In genomic region chr19:45028746-45029145, GRCm38 (mm10) we compare ENCODE assay signal across 13 mouse cellular contexts. TPM values are rescaled to one million over a fixed set of nuclear protein-coding genes. Genes with fewer than 3 reads are reported as not detected.
DNase-seq lines count a peak whose midpoint lies in the region; ATAC-seq and TF ChIP-seq lines count a peak whose summit lies in the region.
"Had no signal": no experiment of that assay in that cellular context is flagged by ENCODE, and none has a peak within 500 bp of the region (broad histone marks: within the 10 kb centered on the region; RNA-seq: fewer than 3 reads in every experiment).

No protein-coding gene starts in this region.

- ATAC-seq in forebrain, postnatal 0 days = no peak
- ATAC-seq: forebrain, embryonic 15.5 days had no signal

- no peak for DNase-seq in forebrain, embryonic 10.5 days (ENCODE audit: extremely low spot score, low spot score)
- no peak for DNase-seq in forebrain, postnatal 0 days
- no peak for DNase-seq in left cerebral cortex, adult 2 months (ENCODE audit: extremely low spot score in 1 of 2, low spot score in 2 of 2)
- DNase-seq in left cerebral cortex, postnatal 4 days = no peak
- no peak for DNase-seq in limb, embryonic 10.5 days (ENCODE audit: low spot score)
- no peak for DNase-seq in spleen, postnatal 10 days (ENCODE audit: low spot score in 2 of 2)
- DNase-seq: gastrocnemius, postnatal 14 days; lung, postnatal 10 days had no signal

- 64% methylated on average over 19 of the region's 19 CpGs for WGBS in forebrain, embryonic 10.5 days
- WGBS in forebrain, postnatal 0 days = 63% methylated on average over 19 of the region's 19 CpGs
- WGBS in limb, embryonic 10.5 days = 57% methylated on average over 19 of the region's 19 CpGs

- peaks cover 4% of the 10 kb centered on the region; the same call in 1 of the 2 replicates for H3K27me3 ChIP-seq in forebrain, embryonic 10.5 days (ENCODE audit: poor library complexity, severe bottlenecking)
- H3K27me3 ChIP-seq in forebrain, postnatal 0 days (ENCODE audit: insufficient read depth, low read length) = no peaks in the 10 kb centered on the region
- no peaks in the 10 kb centered on the region for H3K27me3 ChIP-seq in limb, embryonic 10.5 days (ENCODE audit: low read depth, poor library complexity, severe bottlenecking)
- H3K27me3 ChIP-seq: forebrain, embryonic 15.5 days; hindbrain, embryonic 15.5 days had no signal

- intact Hi-C loops in left cerebral cortex, adult 2 months (cut with DNase I) = no loop called here
- intact Hi-C loops in left cerebral cortex, postnatal 4 days (cut with DNase I) = no loop called here

- H3K4me2 ChIP-seq in forebrain, postnatal 0 days (ENCODE audit: low read depth) = no peak overlapping the region
- H3K4me2 ChIP-seq: forebrain, embryonic 15.5 days; hindbrain, embryonic 15.5 days; liver, embryonic 11.5 days had no signal

- no peak for TF ChIP-seq CTCF in forebrain, postnatal 0 days (IDR thresholded peaks at IDR 0.05; ENCODE audit: low read depth)
- no peak for TF ChIP-seq CTCF in left cerebral cortex, adult 2 months (IDR thresholded peaks at IDR 0.05)

- H3K9me3 ChIP-seq in forebrain, embryonic 10.5 days = no peaks in the 10 kb centered on the region
- no peaks in the 10 kb centered on the region for H3K9me3 ChIP-seq in forebrain, postnatal 0 days (ENCODE audit: low read length)
- no peaks in the 10 kb centered on the region for H3K9me3 ChIP-seq in limb, embryonic 10.5 days (replicated peaks)
- H3K9me3 ChIP-seq: forebrain, embryonic 15.5 days; heart, embryonic 10.5 days; hindbrain, embryonic 15.5 days had no signal

- H3K4me3 ChIP-seq in forebrain, embryonic 10.5 days = no peak overlapping the region
- H3K4me3 ChIP-seq in forebrain, postnatal 0 days (ENCODE audit: low read depth, low read length) = no peak overlapping the region
- H3K4me3 ChIP-seq in left cerebral cortex, adult 2 months = no peak overlapping the region
- H3K4me3 ChIP-seq in brown adipose tissue, adult 24 weeks (ENCODE audit: insufficient read depth, low read depth, low read length) = no peak overlapping the region
- no peak overlapping the region for H3K4me3 ChIP-seq in limb, embryonic 10.5 days
- H3K4me3 ChIP-seq: forebrain, embryonic 15.5 days; heart, embryonic 10.5 days; hindbrain, embryonic 15.5 days had no signal

- peaks cover 60% of the 10 kb centered on the region for H3K4me1 ChIP-seq in forebrain, embryonic 10.5 days
- H3K4me1 ChIP-seq in forebrain, postnatal 0 days (ENCODE audit: insufficient read depth) = 0 out of 2 replicates have a peak, but pooled peaks cover 5% of the 10 kb centered on the region
- peaks cover 25% of the 10 kb centered on the region for H3K4me1 ChIP-seq in brown adipose tissue, adult 24 weeks (ENCODE audit: control insufficient read depth, insufficient read depth, insufficient read length, low read length)
- H3K4me1 ChIP-seq in limb, embryonic 10.5 days = peaks cover 64% of the 10 kb centered on the region

- peak overlapping the region; percentile 32 for H3K27ac ChIP-seq in forebrain, embryonic 10.5 days
- no peak overlapping the region for H3K27ac ChIP-seq in forebrain, postnatal 0 days (ENCODE audit: low read depth, low read length)
- peak overlapping the region; percentile 50 for H3K27ac ChIP-seq in left cerebral cortex, adult 2 months
- H3K27ac ChIP-seq in brown adipose tissue, adult 24 weeks (replicated peaks; ENCODE audit: low read depth, low read length) = peak overlapping the region; percentile 58; the same call in 1 of the 2 replicates
- H3K27ac ChIP-seq in limb, embryonic 10.5 days = peak overlapping the region; percentile 15; the same call in 1 of the 2 replicates
- H3K27ac ChIP-seq: forebrain, embryonic 15.5 days; heart, embryonic 10.5 days; hindbrain, embryonic 15.5 days had no signal

- H3K9ac ChIP-seq in forebrain, postnatal 0 days = no peak overlapping the region
- H3K9ac ChIP-seq: forebrain, embryonic 15.5 days; hindbrain, embryonic 15.5 days had no signal

- peaks cover 53% of the 10 kb centered on the region for H3K36me3 ChIP-seq in forebrain, embryonic 10.5 days (replicated peaks)
- peaks cover 26% of the 10 kb centered on the region for H3K36me3 ChIP-seq in forebrain, postnatal 0 days (ENCODE audit: insufficient read depth)
- H3K36me3 ChIP-seq in limb, embryonic 10.5 days = peaks cover 54% of the 10 kb centered on the region

RNA-seq across cellular contexts. Expression of gene Lzts2, which starts 14.5 kb away (rescaled TPM):
- polyA plus RNA-seq in forebrain, embryonic 10.5 days (2016; fragmentation: Nextera tagmentation; extraction: Ambion mirVana) = 47.9 and 52.4 TPM in 2 replicates
- total RNA-seq in forebrain, postnatal 0 days (2014; rRNA removed) = 26.6 and 29.3 TPM in 2 replicates
- polyA plus RNA-seq in forebrain, postnatal 0 days (2015; fragmentation: Nextera tagmentation; extraction: Ambion mirVana) = 14.6 and 15.0 TPM in 2 replicates
- total RNA-seq in left cerebral cortex, adult 2 months (2021) = 10 to 100 TPM; 36.5 to 39.1 TPM
- 10 to 100 TPM; 30.2 to 35.1 TPM for total RNA-seq in left cerebral cortex, postnatal 4 days (2021)
- polyA plus RNA-seq in brown adipose tissue, adult 24 weeks (2012; ENCODE audit: insufficient read depth, insufficient read length, missing spikeins) = 32.4 and 34.7 TPM in 2 replicates
- polyA plus RNA-seq in limb, embryonic 10.5 days (2016; fragmentation: Nextera tagmentation; extraction: Ambion mirVana) = 87.5 and 90.8 TPM in 2 replicates

RNA-seq across cellular contexts. Expression of gene Pdzd7, which starts 16.8 kb away (rescaled TPM):
- 0.15 and 0.25 TPM in 2 replicates for polyA plus RNA-seq in forebrain, embryonic 10.5 days (2016; fragmentation: Nextera tagmentation; extraction: Ambion mirVana)
- total RNA-seq in forebrain, postnatal 0 days (2014; rRNA removed) = 5.2 and 6.4 TPM in 2 replicates
- 1.6 and 1.9 TPM in 2 replicates for polyA plus RNA-seq in forebrain, postnatal 0 days (2015; fragmentation: Nextera tagmentation; extraction: Ambion mirVana)
- total RNA-seq in left cerebral cortex, adult 2 months (2021) = 1 to 10 TPM; 5.2 to 6.1 TPM
- 1 to 10 TPM; 8.0 to 8.2 TPM for total RNA-seq in left cerebral cortex, postnatal 4 days (2021)
- polyA plus RNA-seq in brown adipose tissue, adult 24 weeks (2012; ENCODE audit: insufficient read depth, insufficient read length, missing spikeins) = not detected in 2 replicates
- 0.20 and 0.28 TPM in 2 replicates for polyA plus RNA-seq in limb, embryonic 10.5 days (2016; fragmentation: Nextera tagmentation; extraction: Ambion mirVana)
- polyA plus RNA-seq: liver, embryonic 11.5 days had no signal

RNA-seq across cellular contexts. Expression of gene Sfxn3, which starts 18.6 kb away (rescaled TPM):
- 6.3 and 6.9 TPM in 2 replicates for polyA plus RNA-seq in forebrain, embryonic 10.5 days (2016; fragmentation: Nextera tagmentation; extraction: Ambion mirVana)
- total RNA-seq in forebrain, postnatal 0 days (2014; rRNA removed) = 50.7 and 53.1 TPM in 2 replicates
- polyA plus RNA-seq in forebrain, postnatal 0 days (2015; fragmentation: Nextera tagmentation; extraction: Ambion mirVana) = 93.3 and 106 TPM in 2 replicates
- total RNA-seq in left cerebral cortex, adult 2 months (2021) = 100 to 1,000 TPM; 120 to 125 TPM
- 100 to 1,000 TPM; 108 to 128 TPM for total RNA-seq in left cerebral cortex, postnatal 4 days (2021)
- 2.0 and 5.0 TPM in 2 replicates for polyA plus RNA-seq in brown adipose tissue, adult 24 weeks (2012; ENCODE audit: insufficient read depth, insufficient read length, missing spikeins)
- 4.6 and 8.4 TPM in 2 replicates for polyA plus RNA-seq in limb, embryonic 10.5 days (2016; fragmentation: Nextera tagmentation; extraction: Ambion mirVana)

RNA-seq across cellular contexts. Expression of gene Mrpl43, which starts 22.5 kb away (rescaled TPM):
- 71.4 and 75.0 TPM in 2 replicates for polyA plus RNA-seq in forebrain, embryonic 10.5 days (2016; fragmentation: Nextera tagmentation; extraction: Ambion mirVana)
- total RNA-seq in forebrain, postnatal 0 days (2014; rRNA removed) = 60.6 and 62.2 TPM in 2 replicates
- 85.7 and 99.2 TPM in 2 replicates for polyA plus RNA-seq in forebrain, postnatal 0 days (2015; fragmentation: Nextera tagmentation; extraction: Ambion mirVana)
- total RNA-seq in left cerebral cortex, adult 2 months (2021) = 10 to 100 TPM; 40.9 to 41.8 TPM
- 10 to 100 TPM; 41.3 to 41.6 TPM for total RNA-seq in left cerebral cortex, postnatal 4 days (2021)
- 53.4 and 58.6 TPM in 2 replicates for polyA plus RNA-seq in brown adipose tissue, adult 24 weeks (2012; ENCODE audit: insufficient read depth, insufficient read length, missing spikeins)
- 69.8 and 75.3 TPM in 2 replicates for polyA plus RNA-seq in limb, embryonic 10.5 days (2016; fragmentation: Nextera tagmentation; extraction: Ambion mirVana)

RNA-seq across cellular contexts. Expression of gene Twnk, which starts 23.3 kb away (rescaled TPM):
- polyA plus RNA-seq in forebrain, embryonic 10.5 days (2016; fragmentation: Nextera tagmentation; extraction: Ambion mirVana) = 34.5 and 35.8 TPM in 2 replicates
- 7.7 and 8.6 TPM in 2 replicates for total RNA-seq in forebrain, postnatal 0 days (2014; rRNA removed)
- polyA plus RNA-seq in forebrain, postnatal 0 days (2015; fragmentation: Nextera tagmentation; extraction: Ambion mirVana) = 8.8 and 10.8 TPM in 2 replicates
- total RNA-seq in left cerebral cortex, adult 2 months (2021) = 10 to 100 TPM; 12.9 to 14.8 TPM
- 10 to 100 TPM; 16.0 to 17.3 TPM for total RNA-seq in left cerebral cortex, postnatal 4 days (2021)
- polyA plus RNA-seq in brown adipose tissue, adult 24 weeks (2012; ENCODE audit: insufficient read depth, insufficient read length, missing spikeins) = 9.1 and 11.1 TPM in 2 replicates
- 39.2 and 45.4 TPM in 2 replicates for polyA plus RNA-seq in limb, embryonic 10.5 days (2016; fragmentation: Nextera tagmentation; extraction: Ambion mirVana)
